Mouse (Mus musculus) ES-Bruce4 (cell line): ENCODE measurements at regions not wholly inside any gene's neighbourhood (a gene's known extent, or its start where the extent isn't known, plus 50 kb on each side); places are given as distances from the start of the nearest gene placed in this dataset.

ENCODE experiments used
- CTCF ChIP-seq: IDR thresholded peaks from one replicate; pipeline ENCODE4 v1.8.1; 2011; ENCODE audit warnings: low read depth, low read length
- EP300 ChIP-seq: IDR thresholded peaks from 2 replicates; pipeline ENCODE4 v1.6.1; 2011; ENCODE audit warnings: low read depth, low read length; ENCODE audit not compliant: insufficient read depth
- POLR2A ChIP-seq: IDR thresholded peaks from one replicate; pipeline ENCODE4 v1.8.1; 2011; ENCODE audit warnings: low read length; ENCODE audit not compliant: insufficient read depth

- TF ChIP-seq CTCF (no peak), POLR2A (no peak), EP300 (no peak)
Measured at GRCm38 (mm10) chr3:52863146-52863849, 153.7 kb downstream of the Cog6 start.
